Mouse (Mus musculus): ENCODE results near the gene Pla2g7.

- TF ChIP-seq CTCF (IDR thresholded peaks at IDR 0.05; ENCODE audit: low read depth) (no peak), EP300 (IDR thresholded peaks at IDR 0.05; ENCODE audit: low read depth) (no peak)
Measured at GRCm38 (mm10) chr17:43544040-43544439, 23.9 kb upstream of the Pla2g7 start.
